Mouse (Mus musculus) frontal cortex, postnatal 36 days (tissue): ENCODE measurements around the gene Fto.

Experiments used
- DNase-seq, 2 experiments: peaks; one replicate each; pipeline ENCODE4 v3.0.0; 2022; ENCODE audit warnings: low spot score in 2 of 2

The Fto gene

GRCm38 (mm10) chr8:91611723-91612362, 298.5 kb downstream of the Fto start:
- DNase-seq, result no peak

DNA sequence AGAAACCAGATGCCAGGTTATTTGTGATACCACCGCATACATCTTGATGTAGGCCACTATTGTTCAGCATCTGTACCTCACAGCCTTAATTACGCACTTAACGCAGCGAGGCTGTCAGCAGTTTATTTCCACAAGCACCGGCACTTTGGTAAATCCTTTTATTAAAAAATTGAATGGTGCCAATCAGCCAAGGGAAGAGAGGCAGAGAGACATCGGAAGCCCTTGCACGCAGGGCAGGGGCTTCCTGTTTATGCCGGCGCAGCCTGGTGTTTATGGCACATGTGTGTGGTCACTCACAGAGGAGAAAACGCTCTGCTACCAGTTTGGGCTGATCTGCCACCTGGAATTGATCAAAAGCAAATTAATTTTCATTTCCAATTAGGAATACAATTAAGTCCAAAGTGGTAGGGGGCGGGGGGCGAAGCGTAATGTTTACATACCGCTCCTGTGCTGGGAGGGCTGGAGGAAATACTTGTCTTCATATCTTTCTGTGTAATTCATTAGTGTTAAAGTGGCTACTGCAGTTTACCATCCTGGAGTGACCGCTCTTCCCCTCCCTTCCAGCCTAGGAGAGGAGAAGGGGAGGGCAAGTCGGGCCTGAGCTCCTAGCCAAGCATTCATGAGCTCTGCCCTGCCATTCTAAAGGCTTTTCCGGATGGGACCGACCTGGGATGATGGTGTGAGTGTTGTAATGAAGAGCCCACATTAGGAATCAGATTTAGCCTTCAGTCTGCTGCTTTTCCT, 299.2 kb downstream of the Fto start:
- no peak for DNase-seq

GRCm38 (mm10) chr8:91613603-91614002, 300.3 kb downstream of the Fto start:
- DNase-seq, result no peak

GRCm38 (mm10) chr8:91615196-91615595, 301.9 kb downstream of the Fto start:
- DNase-seq, result no peak

DNA sequence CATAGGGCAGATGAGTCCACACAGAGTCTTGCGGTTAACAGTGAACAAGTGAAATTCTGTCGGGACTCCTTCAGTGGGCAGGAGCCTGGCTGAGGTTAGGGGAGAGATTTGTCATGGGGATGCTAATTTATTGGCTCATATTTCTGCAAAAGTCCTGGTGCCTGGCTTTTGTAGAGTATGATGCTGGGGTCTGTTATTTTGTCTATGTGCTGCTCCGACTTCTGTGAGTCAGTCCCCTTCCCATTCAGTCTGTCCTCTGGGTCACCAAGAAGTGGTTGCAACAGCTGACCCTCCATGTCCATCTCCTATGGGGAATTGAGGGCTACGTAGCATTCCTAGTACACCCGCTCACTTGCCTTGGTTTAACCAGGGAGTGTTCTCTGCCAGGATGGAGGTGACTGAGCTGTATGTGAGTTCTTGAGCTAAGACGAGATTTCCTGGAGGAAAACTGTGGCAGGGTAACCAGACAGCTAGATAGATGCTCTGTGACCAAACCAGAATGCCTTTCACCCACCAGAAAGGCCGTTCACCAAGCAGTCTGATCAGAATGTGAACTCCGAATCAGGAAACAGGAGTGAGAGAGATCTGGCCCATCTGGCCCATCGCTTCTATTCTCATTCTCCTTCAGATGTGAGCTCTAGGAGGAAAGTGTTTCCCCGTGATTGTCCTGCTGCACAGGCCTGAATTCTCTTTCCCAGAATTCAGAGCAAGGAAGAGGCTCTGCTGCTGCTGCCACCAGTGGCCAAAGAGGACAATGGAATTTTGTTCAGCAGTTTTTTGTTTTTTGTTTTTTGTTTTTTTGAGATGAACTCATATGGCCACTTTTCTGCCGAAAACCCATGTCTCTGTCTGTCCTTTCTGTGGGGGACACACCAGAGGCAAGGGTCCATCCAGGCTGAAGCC, 302.7 kb downstream of the Fto start:
- no peak for DNase-seq

GRCm38 (mm10) chr8:91617772-91618171, 304.4 kb downstream of the Fto start:
- DNase-seq, result no peak

GRCm38 (mm10) chr8:91622757-91623156, 309.4 kb downstream of the Fto start:
- no peak for DNase-seq

DNA sequence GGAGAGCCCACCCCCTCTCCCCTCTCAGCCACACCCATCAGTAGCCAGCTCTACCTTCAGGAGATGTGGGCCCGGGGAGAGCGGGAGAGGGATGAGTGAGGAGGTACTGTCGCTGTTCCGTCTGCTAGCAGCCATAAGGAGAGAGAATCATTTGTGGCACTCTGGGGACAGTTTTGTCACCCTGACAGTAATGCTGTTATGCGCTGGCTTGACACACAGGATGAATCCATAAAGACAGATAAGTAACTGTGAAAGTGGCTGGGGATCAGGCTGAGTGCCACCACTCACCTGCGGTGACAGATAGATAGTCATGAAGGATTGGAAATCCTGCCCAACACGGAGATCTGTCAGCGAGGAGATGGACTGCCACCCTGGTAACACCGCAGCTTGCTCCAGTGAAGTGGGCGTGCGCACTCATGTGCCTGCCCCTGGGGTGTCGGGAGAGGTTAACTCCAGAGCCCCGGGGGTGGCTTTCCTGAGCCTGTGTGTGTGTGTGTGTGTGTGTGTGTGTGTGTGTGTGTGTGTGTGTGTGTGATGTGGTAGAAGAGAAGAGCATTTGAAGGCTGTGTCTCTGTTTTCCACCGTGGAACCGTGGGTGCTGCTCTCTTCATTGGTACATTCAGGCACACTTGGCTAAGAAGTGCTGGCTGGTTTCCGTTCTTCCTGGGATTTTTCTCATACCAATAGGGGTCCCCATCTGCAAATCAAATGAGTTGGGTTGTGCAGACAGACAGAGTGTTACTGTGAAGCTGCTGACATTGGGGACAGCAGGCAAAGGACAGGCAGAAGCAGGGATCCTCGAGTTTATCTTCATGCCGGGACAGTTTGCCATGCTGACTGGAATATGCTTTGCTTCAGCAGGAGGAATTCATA, 312.6 kb downstream of the Fto start:
- peak; percentile 21 to 24 for DNase-seq

GRCm38 (mm10) chr8:91629594-91629993, 316.3 kb downstream of the Fto start:
- DNase-seq, result no peak

GRCm38 (mm10) chr8:91630320-91631033, 317.2 kb downstream of the Fto start:
- DNase-seq, result peak in 1 of 2 experiments; percentile 13

GRCm38 (mm10) chr8:91632411-91632810, 319.1 kb downstream of the Fto start:
- no peak for DNase-seq

- no peak for DNase-seq
These were observed 322.1 kb downstream of the Fto start for GRCm38 (mm10) chr8:91635406-91635805.

GRCm38 (mm10) chr8:91636887-91637286, 323.6 kb downstream of the Fto start:
- no peak for DNase-seq

DNA sequence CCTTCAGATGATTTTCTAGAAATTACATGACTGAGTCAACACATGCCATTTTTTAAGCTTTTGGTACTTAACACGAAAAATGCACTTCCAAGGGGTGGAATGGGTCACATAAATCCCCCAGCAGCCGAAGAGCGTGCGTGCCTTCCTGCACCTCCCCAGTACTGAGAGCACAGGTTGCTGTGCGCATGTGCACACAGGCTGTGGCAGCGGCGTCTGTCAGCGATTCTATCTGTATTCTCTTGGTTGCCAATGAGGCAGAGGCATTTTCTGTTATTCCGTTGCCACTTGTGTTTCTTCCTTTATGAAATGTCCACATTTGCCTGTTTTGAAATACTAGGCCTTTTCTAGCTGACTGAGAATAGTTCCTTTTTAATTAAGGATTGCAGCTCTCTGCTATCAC, 324.4 kb downstream of the Fto start:
- DNase-seq, result peak in 1 of 2 experiments; percentile 24

- DNase-seq, result no peak
These were observed 324.9 kb downstream of the Fto start for GRCm38 (mm10) chr8:91638256-91638655.

DNA sequence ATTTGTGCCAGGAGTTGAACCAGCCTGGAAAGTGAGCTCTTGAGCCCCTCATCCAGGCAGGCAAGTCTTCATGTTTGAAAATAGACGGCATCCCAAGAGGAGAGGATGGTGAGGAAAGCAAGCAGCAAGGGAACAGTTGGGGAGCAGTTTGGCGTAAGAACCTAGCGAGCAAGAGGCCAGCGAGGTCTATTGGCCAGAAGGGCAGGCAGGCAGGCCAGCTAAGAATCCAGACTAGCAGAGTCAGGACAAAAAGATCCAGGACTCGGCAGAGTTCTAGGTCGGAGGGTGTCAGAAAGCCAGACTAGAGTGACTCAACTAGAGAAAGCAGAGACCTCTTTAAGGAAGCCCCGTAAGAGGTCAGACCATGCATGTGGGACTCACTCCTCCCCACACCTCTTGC, 327.1 kb downstream of the Fto start:
- no peak for DNase-seq

DNA sequence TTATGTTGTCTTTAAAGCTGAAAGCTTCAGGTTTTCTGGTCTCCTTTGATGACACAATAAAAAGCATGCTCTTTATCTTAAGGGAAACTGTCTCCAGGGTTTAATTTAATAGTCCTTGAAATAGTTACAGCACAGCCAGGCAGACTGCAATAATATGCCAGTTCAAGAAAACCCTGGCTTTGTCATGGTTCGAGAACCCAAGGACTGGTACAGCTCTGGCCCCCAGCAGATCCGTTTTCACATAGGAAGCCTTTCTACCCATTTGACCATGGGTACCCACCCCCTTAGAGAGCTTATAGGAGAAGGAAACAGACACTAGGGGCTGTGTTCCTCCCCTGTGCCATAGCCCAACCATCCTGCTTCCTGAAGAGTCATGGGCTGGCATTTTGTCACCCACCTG, 332.2 kb downstream of the Fto start:
- no peak for DNase-seq

GRCm38 (mm10) chr8:91647959-91648358, 334.6 kb downstream of the Fto start:
- DNase-seq, result no peak

GRCm38 (mm10) chr8:91648776-91649175, 335.5 kb downstream of the Fto start:
- no peak for DNase-seq

DNA sequence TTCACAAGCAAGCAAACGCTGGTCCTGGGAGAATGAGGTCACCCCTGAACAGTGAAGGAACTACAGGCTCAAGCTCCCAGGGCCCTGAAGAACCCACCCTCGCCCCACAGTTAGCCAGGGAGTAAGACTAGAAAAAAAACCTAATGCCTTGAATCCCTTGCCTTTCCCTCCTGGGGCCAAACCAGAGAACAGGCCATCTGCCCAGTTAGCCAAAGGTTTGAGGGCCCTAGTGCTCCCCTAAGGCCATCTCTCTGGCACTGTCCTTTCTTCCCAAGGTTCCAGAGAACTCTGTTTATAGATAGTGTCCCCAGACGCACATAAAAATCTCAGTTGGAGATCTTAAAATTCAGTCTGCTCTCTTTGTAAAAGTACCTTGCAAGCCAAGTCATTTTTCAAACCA, 340.2 kb downstream of the Fto start:
- no peak for DNase-seq

GRCm38 (mm10) chr8:91657381-91657780, 344.1 kb downstream of the Fto start:
- no peak for DNase-seq
